Mouse (Mus musculus): Measurements from ENCODE around the gene Adam11. TPM values are rescaled to one million over a fixed set of nuclear protein-coding genes. Genes with fewer than 3 reads are reported as not detected.
A peak's percentile ranks its signal among the peaks of the same experiment; 100 is the strongest.

Adam11 gene
- polyA plus RNA-seq, 1 experiment, result 14.8 TPM

DNA sequence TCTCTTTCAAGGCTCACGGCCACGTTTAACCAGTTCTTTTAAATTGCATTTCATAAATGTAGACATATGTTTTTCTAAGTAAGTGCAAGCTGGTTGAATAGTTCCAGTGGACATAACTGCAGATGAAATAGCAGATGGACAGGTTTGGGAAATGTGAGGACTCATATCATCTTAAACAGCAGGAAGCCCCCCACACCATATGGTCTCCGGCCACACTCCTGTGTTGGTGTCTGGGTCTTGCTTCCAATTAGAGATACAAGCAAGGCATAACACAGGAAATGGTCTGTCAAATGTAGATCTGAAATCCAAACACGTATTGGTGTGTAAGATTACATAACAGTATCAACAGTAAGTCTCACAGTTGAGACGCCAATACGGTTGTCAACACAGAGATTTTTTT is 29.9 kb upstream of the Adam11 start:
- Histone ChIP-seq H3K27ac (ENCODE audit: control insufficient read depth, insufficient read depth, low read depth, low read length) (no peak overlapping the region), H3K4me3 (ENCODE audit: control insufficient read depth, low read depth, low read length) (no peak overlapping the region), H3K36me3 (ENCODE audit: control insufficient read depth, insufficient read depth, low read length) (no peaks in the 10 kb centered on the region), H3K27me3 (ENCODE audit: control insufficient read depth, insufficient read depth, low read length) (no peaks in the 10 kb centered on the region), H3K4me1 (ENCODE audit: control insufficient read depth, insufficient read depth, low read length) (peaks cover 3% of the 10 kb centered on the region)
- no peak for TF ChIP-seq POLR2A (IDR thresholded peaks at IDR 0.05; ENCODE audit: control insufficient read depth, low read depth, low read length)
- no peak for TF ChIP-seq CTCF (IDR thresholded peaks at IDR 0.05; ENCODE audit: control insufficient read depth, insufficient read depth, insufficient replicate concordance, low read depth, low read length)

DNA sequence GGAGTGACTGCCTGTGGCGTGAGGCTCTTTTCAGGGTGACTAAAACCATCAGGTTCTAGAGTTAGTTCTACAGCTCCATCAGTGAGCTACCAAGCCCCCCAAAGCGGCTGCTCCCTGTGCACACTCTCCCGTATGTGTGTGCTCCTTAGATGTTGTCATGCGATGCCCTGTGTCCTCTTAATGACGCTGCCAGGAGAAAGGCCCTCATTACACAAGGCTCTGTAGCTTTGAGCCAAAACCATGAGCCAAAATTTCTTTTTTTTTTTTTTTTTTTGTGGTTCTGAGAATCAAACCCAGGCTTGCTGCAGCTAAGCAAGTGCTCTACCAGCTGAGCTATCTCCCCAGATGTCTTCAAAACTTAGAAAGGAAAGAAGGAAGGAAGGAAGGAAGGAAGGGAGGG is 28.1 kb upstream of the Adam11 start:
- Histone ChIP-seq H3K27ac (ENCODE audit: control insufficient read depth, insufficient read depth, low read depth, low read length) (no peak overlapping the region), H3K4me1 (ENCODE audit: control insufficient read depth, insufficient read depth, low read length) (no peaks in the 10 kb centered on the region), H3K4me3 (ENCODE audit: control insufficient read depth, low read depth, low read length) (no peak overlapping the region), H3K27me3 (ENCODE audit: control insufficient read depth, insufficient read depth, low read length) (no peaks in the 10 kb centered on the region), H3K36me3 (ENCODE audit: control insufficient read depth, insufficient read depth, low read length) (no peaks in the 10 kb centered on the region)
- TF ChIP-seq POLR2A (IDR thresholded peaks at IDR 0.05; ENCODE audit: control insufficient read depth, low read depth, low read length), result no peak
- TF ChIP-seq CTCF (IDR thresholded peaks at IDR 0.05; ENCODE audit: control insufficient read depth, insufficient read depth, insufficient replicate concordance, low read depth, low read length), result no peak

DNA sequence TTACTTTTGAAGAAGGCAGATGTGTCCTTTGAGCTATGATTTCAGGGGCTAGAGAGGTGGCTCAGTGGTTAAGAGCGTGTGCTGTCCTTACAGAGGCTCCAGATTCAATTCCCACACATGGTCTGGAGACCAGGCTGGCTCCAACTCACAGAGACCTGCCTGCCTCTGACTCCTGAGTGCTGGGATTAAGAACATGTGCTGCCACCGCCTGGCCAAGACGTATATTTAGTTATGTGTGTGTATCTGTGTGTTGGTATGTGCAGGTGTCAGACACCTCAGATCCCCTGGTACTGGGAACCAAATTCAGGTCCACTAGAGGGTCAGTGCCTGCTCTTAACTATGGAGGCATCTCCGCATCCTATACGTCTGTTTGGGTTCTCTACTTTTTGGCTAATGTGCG is 26.3 kb upstream of the Adam11 start:
- Histone ChIP-seq H3K27me3 (ENCODE audit: control insufficient read depth, insufficient read depth, low read length) (no peaks in the 10 kb centered on the region), H3K4me1 (ENCODE audit: control insufficient read depth, insufficient read depth, low read length) (no peaks in the 10 kb centered on the region), H3K27ac (ENCODE audit: control insufficient read depth, insufficient read depth, low read depth, low read length) (no peak overlapping the region), H3K4me3 (ENCODE audit: control insufficient read depth, low read depth, low read length) (no peak overlapping the region), H3K36me3 (ENCODE audit: control insufficient read depth, insufficient read depth, low read length) (no peaks in the 10 kb centered on the region)
- no peak for TF ChIP-seq CTCF (IDR thresholded peaks at IDR 0.05; ENCODE audit: control insufficient read depth, insufficient read depth, insufficient replicate concordance, low read depth, low read length)
- TF ChIP-seq POLR2A (IDR thresholded peaks at IDR 0.05; ENCODE audit: control insufficient read depth, low read depth, low read length), result no peak

DNA sequence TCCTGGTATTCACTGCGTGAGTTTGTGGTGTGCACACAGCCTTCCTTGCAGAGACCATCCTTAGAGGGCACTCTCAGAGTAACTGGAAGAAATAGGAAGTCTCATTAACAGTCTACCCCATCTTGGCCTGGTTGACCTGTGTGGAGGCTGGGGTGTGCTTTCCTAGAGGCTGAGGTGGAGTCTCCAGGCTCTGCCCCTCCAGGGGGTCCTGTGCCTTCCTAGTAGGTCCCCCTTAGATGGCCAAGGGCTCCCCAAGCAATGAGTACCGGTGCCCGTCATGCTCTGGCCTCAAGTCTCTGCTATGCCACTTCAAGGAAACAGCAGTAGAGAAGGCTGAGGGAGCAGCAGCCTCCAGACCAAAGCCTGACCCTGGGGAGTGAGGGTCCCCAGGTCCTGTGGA is 23.2 kb upstream of the Adam11 start:
- Histone ChIP-seq H3K27me3 (ENCODE audit: control insufficient read depth, insufficient read depth, low read length) (no peaks in the 10 kb centered on the region), H3K27ac (ENCODE audit: control insufficient read depth, insufficient read depth, low read depth, low read length) (no peak overlapping the region), H3K4me3 (ENCODE audit: control insufficient read depth, low read depth, low read length) (no peak overlapping the region), H3K4me1 (ENCODE audit: control insufficient read depth, insufficient read depth, low read length) (no peaks in the 10 kb centered on the region; the same call in 1 of the 2 replicates), H3K36me3 (ENCODE audit: control insufficient read depth, insufficient read depth, low read length) (no peaks in the 10 kb centered on the region)
- TF ChIP-seq POLR2A (IDR thresholded peaks at IDR 0.05; ENCODE audit: control insufficient read depth, low read depth, low read length), result no peak
- no peak for TF ChIP-seq CTCF (IDR thresholded peaks at IDR 0.05; ENCODE audit: control insufficient read depth, insufficient read depth, insufficient replicate concordance, low read depth, low read length)

DNA sequence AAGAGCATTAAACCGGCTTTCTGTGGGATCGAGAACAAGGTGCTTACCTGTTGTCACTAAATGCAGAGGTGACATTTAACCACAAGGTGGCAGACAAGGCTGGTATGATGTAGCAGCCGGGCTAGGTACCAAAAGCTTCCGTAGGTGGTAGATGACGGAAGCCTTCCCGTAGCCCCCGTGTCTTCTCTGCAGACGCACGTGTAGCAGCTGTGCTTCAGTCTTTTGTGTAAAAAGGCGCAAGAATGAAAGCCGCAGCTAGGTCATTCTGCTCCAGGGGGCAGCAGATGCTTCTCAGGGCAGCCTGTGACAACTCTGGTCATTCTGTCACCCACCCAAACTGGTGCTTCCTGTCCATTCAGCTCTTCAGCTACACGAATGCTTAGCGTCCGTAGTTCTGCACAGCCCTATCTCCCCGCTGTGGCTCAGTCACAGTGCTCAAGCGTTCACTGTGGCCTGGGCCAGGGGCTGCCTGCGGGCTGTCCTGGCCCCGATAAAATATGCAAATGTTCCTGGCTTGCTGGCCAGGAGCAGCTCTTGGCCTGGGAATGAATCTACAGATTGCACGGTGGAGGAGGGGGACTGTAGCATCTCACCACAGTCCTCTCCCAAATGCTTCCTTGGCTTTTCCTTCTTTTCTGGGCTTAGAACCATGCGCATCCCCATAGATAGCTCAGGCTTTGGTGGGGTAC is 21.8 kb upstream of the Adam11 start:
- no peak overlapping the region for H3K4me3 ChIP-seq (ENCODE audit: control insufficient read depth, low read depth, low read length)
- no peaks in the 10 kb centered on the region; the same call in 1 of the 2 replicates for H3K4me1 ChIP-seq (ENCODE audit: control insufficient read depth, insufficient read depth, low read length)
- TF ChIP-seq POLR2A (IDR thresholded peaks at IDR 0.05; ENCODE audit: control insufficient read depth, low read depth, low read length) (no peak), CTCF (IDR thresholded peaks at IDR 0.05; ENCODE audit: control insufficient read depth, insufficient read depth, insufficient replicate concordance, low read depth, low read length) (peak; percentile 28; the same call in 1 of the 2 replicates)
- no peaks in the 10 kb centered on the region for H3K27me3 ChIP-seq (ENCODE audit: control insufficient read depth, insufficient read depth, low read length)
- H3K27ac ChIP-seq (ENCODE audit: control insufficient read depth, insufficient read depth, low read depth, low read length), result no peak overlapping the region
- H3K36me3 ChIP-seq (ENCODE audit: control insufficient read depth, insufficient read depth, low read length), result no peaks in the 10 kb centered on the region

DNA sequence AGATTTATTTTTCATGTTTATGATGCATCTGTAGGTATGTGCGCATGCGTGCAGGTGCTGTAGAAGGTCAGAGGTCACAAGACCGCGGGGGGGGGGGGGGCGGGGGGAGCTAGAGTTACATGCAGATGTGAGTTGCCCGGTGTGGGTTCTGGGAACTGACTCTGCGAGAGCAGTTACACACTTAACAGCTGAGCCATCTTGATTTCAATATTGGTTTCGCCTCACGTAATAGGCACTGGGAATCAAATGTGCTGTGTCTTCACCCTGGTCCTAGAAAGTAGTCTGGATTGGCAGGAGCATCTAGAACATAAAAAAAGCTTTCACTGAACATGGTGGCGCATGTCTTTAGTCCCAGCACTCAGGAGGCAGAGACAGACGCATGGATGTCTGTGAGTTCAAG is 20.6 kb upstream of the Adam11 start:
- Histone ChIP-seq H3K36me3 (ENCODE audit: control insufficient read depth, insufficient read depth, low read length) (no peaks in the 10 kb centered on the region), H3K4me1 (ENCODE audit: control insufficient read depth, insufficient read depth, low read length) (no peaks in the 10 kb centered on the region; the same call in 1 of the 2 replicates), H3K27me3 (ENCODE audit: control insufficient read depth, insufficient read depth, low read length) (no peaks in the 10 kb centered on the region), H3K4me3 (ENCODE audit: control insufficient read depth, low read depth, low read length) (no peak overlapping the region), H3K27ac (ENCODE audit: control insufficient read depth, insufficient read depth, low read depth, low read length) (no peak overlapping the region)
- TF ChIP-seq POLR2A (IDR thresholded peaks at IDR 0.05; ENCODE audit: control insufficient read depth, low read depth, low read length) (no peak), CTCF (IDR thresholded peaks at IDR 0.05; ENCODE audit: control insufficient read depth, insufficient read depth, insufficient replicate concordance, low read depth, low read length) (no peak)

DNA sequence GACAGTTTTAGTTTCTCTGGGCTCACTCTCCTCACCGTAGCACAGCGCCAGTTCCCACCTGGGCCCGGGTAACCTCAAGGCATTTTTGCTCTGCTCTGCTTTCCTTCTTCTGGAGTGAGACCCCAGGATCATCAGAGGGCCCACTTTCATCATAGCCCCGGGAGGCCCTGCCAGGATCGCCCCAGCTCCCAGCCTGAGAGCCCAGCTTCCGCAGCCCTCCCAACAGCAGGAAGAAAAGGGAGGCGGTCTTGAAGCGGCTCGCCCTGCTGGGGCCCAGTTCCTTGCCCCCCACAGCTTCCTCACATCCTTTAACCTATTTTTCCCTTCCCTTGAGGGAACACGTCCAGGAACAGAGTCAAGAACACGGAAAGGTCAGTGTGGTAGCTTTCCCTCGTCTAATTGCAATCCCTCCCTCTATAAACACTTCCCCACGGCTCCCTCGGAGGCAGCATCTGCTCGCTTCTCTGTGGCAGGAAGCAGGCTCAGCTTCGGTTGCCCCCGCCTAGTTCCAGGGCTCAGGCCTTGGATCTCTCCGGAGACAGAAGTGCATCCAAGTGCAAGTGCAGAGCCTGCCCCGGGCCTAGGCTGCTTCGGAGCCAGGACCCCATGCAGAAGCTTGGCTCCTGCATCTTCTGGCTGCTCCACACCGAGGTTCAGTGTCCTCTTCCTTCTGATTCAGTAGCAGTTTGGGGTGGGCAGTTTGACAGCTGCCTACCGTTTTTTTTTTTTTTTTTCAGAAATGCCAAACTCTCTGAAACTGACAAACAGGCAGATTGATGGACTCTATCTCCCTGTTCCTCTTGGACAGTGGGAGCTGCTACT is 19.9 kb upstream of the Adam11 start:
- Histone ChIP-seq H3K27me3 (ENCODE audit: control insufficient read depth, insufficient read depth, low read length) (no peaks in the 10 kb centered on the region), H3K4me1 (ENCODE audit: control insufficient read depth, insufficient read depth, low read length) (no peaks in the 10 kb centered on the region; the same call in 1 of the 2 replicates), H3K36me3 (ENCODE audit: control insufficient read depth, insufficient read depth, low read length) (no peaks in the 10 kb centered on the region), H3K27ac (ENCODE audit: control insufficient read depth, insufficient read depth, low read depth, low read length) (no peak overlapping the region), H3K4me3 (ENCODE audit: control insufficient read depth, low read depth, low read length) (peak overlapping the region; percentile 25)
- TF ChIP-seq POLR2A (IDR thresholded peaks at IDR 0.05; ENCODE audit: control insufficient read depth, low read depth, low read length), result no peak
- TF ChIP-seq CTCF (IDR thresholded peaks at IDR 0.05; ENCODE audit: control insufficient read depth, insufficient read depth, insufficient replicate concordance, low read depth, low read length), result no peak
